Mouse (Mus musculus) myocyte (in vitro differentiated cells): ENCODE results near the gene Gadd45b. TPM values are rescaled to one million over a fixed set of nuclear protein-coding genes. Genes with fewer than 3 reads are reported as not detected.

ENCODE experiments used
- H3K27me3 ChIP-seq: one replicate; pipeline ENCODE4 v1.6.1; 2011; ENCODE audit not compliant: control insufficient read depth, insufficient read depth, insufficient read length
- H3K36me3 ChIP-seq: one replicate; pipeline ENCODE4 v1.6.1; 2011; ENCODE audit not compliant: control insufficient read depth, insufficient read depth
- H3K4me2 ChIP-seq: one replicate; pipeline ENCODE4 v1.6.1; 2011; ENCODE audit warnings: low read depth, control low read depth
- H3K4me3 ChIP-seq: one replicate; pipeline ENCODE4 v1.5.1; 2011; ENCODE audit warnings: mild to moderate bottlenecking, control low read depth, moderate library complexity
- H3K79me2 ChIP-seq: one replicate; pipeline ENCODE4 v1.6.1; 2011; ENCODE audit not compliant: control insufficient read depth, insufficient read depth
- H3ac ChIP-seq: one replicate; pipeline ENCODE4 v1.6.1; 2011; ENCODE audit not compliant: control insufficient read depth, insufficient read length
- CEBPB ChIP-seq: IDR thresholded peaks from 2 replicates; pipeline ENCODE4 v1.6.1; 2011; ENCODE audit warnings: mild to moderate bottlenecking, moderate library complexity; ENCODE audit not compliant: poor library complexity, insufficient read depth, severe bottlenecking
- E2F4 ChIP-seq: IDR thresholded peaks from one replicate; pipeline ENCODE4 v1.6.1; 2011; ENCODE audit warnings: mild to moderate bottlenecking, control low read depth, moderate library complexity; ENCODE audit not compliant: insufficient read depth
- MAX ChIP-seq: IDR thresholded peaks from one replicate; pipeline ENCODE4 v1.6.1; 2011; ENCODE audit warnings: low read depth, mild to moderate bottlenecking, control low read depth
- MYOD1 ChIP-seq, 3 experiments: IDR thresholded peaks; one replicate each; pipeline ENCODE4 v1.6.1; 2011; ENCODE audit warnings: control low read depth in 2 of 3, low read depth in 2 of 3, mild to moderate bottlenecking in 2 of 3, moderate library complexity in 1 of 3; ENCODE audit not compliant: insufficient read length in 2 of 3, control insufficient read depth in 1 of 3
- MYOG ChIP-seq, 3 experiments: IDR thresholded peaks; one replicate each; pipeline ENCODE4 v1.6.1; 2011; ENCODE audit warnings: control low read depth in 2 of 3, low read depth in 2 of 3, mild to moderate bottlenecking in 2 of 3; ENCODE audit not compliant: insufficient read length in 2 of 3, control insufficient read depth in 1 of 3, insufficient read depth in 1 of 3
- POLR2A ChIP-seq: IDR thresholded peaks from one replicate; pipeline ENCODE4 v1.6.1; 2011; ENCODE audit warnings: low read depth, mild to moderate bottlenecking, control low read depth, moderate library complexity; ENCODE audit not compliant: insufficient read length
- POLR2AphosphoS2 ChIP-seq: IDR thresholded peaks from one replicate; pipeline ENCODE4 v1.6.1; 2011; ENCODE audit warnings: low read depth, control low read depth; ENCODE audit not compliant: insufficient read length
- REST ChIP-seq: IDR thresholded peaks from one replicate; pipeline ENCODE4 v1.6.1; 2011; ENCODE audit warnings: mild to moderate bottlenecking, control low read depth, moderate library complexity; ENCODE audit not compliant: insufficient read depth, insufficient read length
- SRF ChIP-seq: IDR thresholded peaks from one replicate; pipeline ENCODE4 v1.6.1; 2011; ENCODE audit warnings: low read depth; ENCODE audit not compliant: control insufficient read depth, insufficient read length
- TCF12 ChIP-seq: IDR thresholded peaks from one replicate; pipeline ENCODE4 v1.6.1; 2011; ENCODE audit warnings: mild to moderate bottlenecking, control low read depth; ENCODE audit not compliant: poor library complexity, insufficient read depth, severe bottlenecking
- TCF3 ChIP-seq: IDR thresholded peaks from one replicate; pipeline ENCODE4 v1.6.1; 2011; ENCODE audit warnings: low read depth, control low read depth; ENCODE audit not compliant: insufficient read length
- USF1 ChIP-seq: IDR thresholded peaks from one replicate; pipeline ENCODE4 v1.6.1; 2011; ENCODE audit warnings: low read depth, mild to moderate bottlenecking, control low read depth, moderate library complexity
- polyA plus RNA-seq: library from polyadenylated mRNA; unstranded; fragments of >200 nt; fragmentation: generic; extraction: Trizol; gene quantifications from one replicate; pipeline ENCODE4 v1.2.1, GENCODE M21; 2012; ENCODE audit warnings: missing spikeins

Gene Gadd45b
- polyA plus RNA-seq, 1 experiment: 52.2 TPM

- no peak overlapping the region for H3ac ChIP-seq
- no peaks in the 10 kb centered on the region for H3K36me3 ChIP-seq
- no peak overlapping the region for H3K4me2 ChIP-seq
- no peaks in the 10 kb centered on the region for H3K27me3 ChIP-seq
- no peak overlapping the region for H3K4me3 ChIP-seq
- H3K79me2 ChIP-seq: peaks cover 13% of the 10 kb centered on the region
- no peak for TF ChIP-seq E2F4
- TF ChIP-seq TCF3: no peak
- peak; percentile 34 for TF ChIP-seq POLR2A
- TF ChIP-seq POLR2AphosphoS2: peak; percentile 79
- TF ChIP-seq MYOD1 (IDR thresholded peaks at IDR 0.05; ENCODE audit: control insufficient read depth in 1 of 3, insufficient read length in 2 of 3, low read depth in 2 of 3): peak in 1 of 3 experiments; percentile 0
- no peak for TF ChIP-seq SRF
- no peak for TF ChIP-seq MAX
- no peak for TF ChIP-seq REST
- no peak for TF ChIP-seq CEBPB
- no peak for TF ChIP-seq USF1
Measured at GRCm38 (mm10) chr10:80897861-80898510, 31.9 kb upstream of the Gadd45b start.

DNA sequence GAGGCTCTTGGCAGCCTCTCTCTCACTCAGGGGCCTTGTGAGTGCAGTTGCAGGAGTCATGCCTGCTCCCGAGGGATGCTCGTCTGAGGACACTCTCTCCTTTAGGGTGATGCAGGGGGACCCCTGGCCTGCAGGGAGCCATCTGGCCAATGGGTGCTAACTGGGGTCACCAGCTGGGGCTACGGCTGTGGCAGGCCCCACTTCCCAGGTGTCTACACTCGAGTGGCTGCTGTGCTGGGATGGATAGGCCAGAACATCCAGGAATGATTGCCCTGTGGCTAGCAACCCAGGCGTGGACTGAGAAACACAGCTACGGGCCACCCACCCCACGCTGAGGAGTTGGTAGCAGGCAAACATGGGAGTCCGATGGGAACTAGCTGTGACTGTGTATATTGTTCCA, 30.8 kb upstream of the Gadd45b start:
- Histone ChIP-seq H3K4me2 (peak overlapping the region; percentile 96), H3ac (no peak overlapping the region), H3K79me2 (peaks cover 13% of the 10 kb centered on the region), H3K4me3 (peak overlapping the region; percentile 79), H3K36me3 (no peaks in the 10 kb centered on the region), H3K27me3 (no peaks in the 10 kb centered on the region)
- TF ChIP-seq POLR2A: no peak
- no peak for TF ChIP-seq TCF12
- no peak for TF ChIP-seq SRF
- TF ChIP-seq CEBPB: no peak
- TF ChIP-seq MYOD1 (IDR thresholded peaks at IDR 0.05; ENCODE audit: control insufficient read depth in 1 of 3, insufficient read length in 2 of 3, low read depth in 2 of 3): no peak
- TF ChIP-seq POLR2AphosphoS2: no peak
- TF ChIP-seq E2F4: no peak
- no peak for TF ChIP-seq TCF3
- no peak for TF ChIP-seq MAX
- no peak for TF ChIP-seq MYOG (IDR thresholded peaks at IDR 0.05; ENCODE audit: control insufficient read depth in 1 of 3, insufficient read depth in 1 of 3, insufficient read length in 2 of 3, low read depth in 2 of 3)
- TF ChIP-seq REST: no peak
- TF ChIP-seq USF1: no peak

GRCm38 (mm10) chr10:80899591-80900317, 30.1 kb upstream of the Gadd45b start:
- peak overlapping the region; percentile 79 for H3K4me3 ChIP-seq
- no peaks in the 10 kb centered on the region for H3K36me3 ChIP-seq
- H3K79me2 ChIP-seq: peaks cover 13% of the 10 kb centered on the region
- peak; percentile 54 for TF ChIP-seq POLR2AphosphoS2
- TF ChIP-seq MYOD1 (IDR thresholded peaks at IDR 0.05; ENCODE audit: control insufficient read depth in 1 of 3, insufficient read length in 2 of 3, low read depth in 2 of 3): no peak
- no peaks in the 10 kb centered on the region for H3K27me3 ChIP-seq
- H3K4me2 ChIP-seq: peak overlapping the region; percentile 96
- H3ac ChIP-seq: peak overlapping the region; percentile 20

- Histone ChIP-seq H3ac (peak within 1 kb of the TSS; percentile 20), H3K4me2 (peak within 1 kb of the TSS; percentile 96), H3K27me3 (no peaks in the 10 kb centered on the region), H3K36me3 (no peaks in the 10 kb centered on the region), H3K4me3 (peak within 1 kb of the TSS; percentile 79), H3K79me2 (peaks cover 13% of the 10 kb centered on the region)
- TF ChIP-seq MYOG (IDR thresholded peaks at IDR 0.05; ENCODE audit: control insufficient read depth in 1 of 3, insufficient read depth in 1 of 3, insufficient read length in 2 of 3, low read depth in 2 of 3): peak in 1 of 3 experiments; percentile 18
- TF ChIP-seq TCF3: no peak
- TF ChIP-seq POLR2A: peak; percentile 92
- peak in 1 of 3 experiments; percentile 0 for TF ChIP-seq MYOD1 (IDR thresholded peaks at IDR 0.05; ENCODE audit: control insufficient read depth in 1 of 3, insufficient read length in 2 of 3, low read depth in 2 of 3)
- peak; percentile 93 for TF ChIP-seq POLR2AphosphoS2
- TF ChIP-seq MAX: peak; percentile 31
- peak; percentile 76 for TF ChIP-seq SRF
- TF ChIP-seq REST: peak; percentile 6
- TF ChIP-seq USF1: no peak
- no peak for TF ChIP-seq E2F4
Measured at GRCm38 (mm10) chr10:80900318-80901247, 29.3 kb upstream of the Gadd45b start, which contains the start of gene Timm13. TSS of gene Timm13 (minus strand) at chr10:80900969.
